Mouse (Mus musculus) CD4-positive, CD25-positive, alpha-beta regulatory T cell, adult 2 months (primary cell): ENCODE results near the gene Nfia.

ENCODE experiments used
- DNase-seq: peaks from one replicate; pipeline ENCODE4 v3.0.0-alpha.2; 2012; ENCODE audit warnings: low read depth, low spot score

The Nfia gene

GRCm38 (mm10) chr4:98002206-98002605, 229.7 kb downstream of the Nfia start:
- no peak for DNase-seq

- no peak for DNase-seq
These were observed 231.0 kb downstream of the Nfia start for GRCm38 (mm10) chr4:98003323-98004107.

GRCm38 (mm10) chr4:98004108-98004625, 231.6 kb downstream of the Nfia start:
- no peak for DNase-seq

GRCm38 (mm10) chr4:98004986-98005385, 232.5 kb downstream of the Nfia start:
- no peak for DNase-seq

- no peak for DNase-seq
These were observed 236.4 kb downstream of the Nfia start for GRCm38 (mm10) chr4:98008814-98009368.

GRCm38 (mm10) chr4:98009966-98010365, 237.4 kb downstream of the Nfia start:
- no peak for DNase-seq

- DNase-seq: no peak
These were observed 247.3 kb downstream of the Nfia start for GRCm38 (mm10) chr4:98019811-98020210.

GRCm38 (mm10) chr4:98020836-98021235, 248.3 kb downstream of the Nfia start:
- peak; percentile 33 for DNase-seq

- DNase-seq: no peak
These were observed 250.8 kb downstream of the Nfia start for GRCm38 (mm10) chr4:98023245-98023792.

- DNase-seq: no peak
These were observed 254.9 kb downstream of the Nfia start for GRCm38 (mm10) chr4:98027412-98027811.

- no peak for DNase-seq
These were observed 259.3 kb downstream of the Nfia start for GRCm38 (mm10) chr4:98031871-98032270.

- no peak for DNase-seq
These were observed 259.8 kb downstream of the Nfia start for GRCm38 (mm10) chr4:98032332-98032731.

- no peak for DNase-seq
These were observed 266.6 kb downstream of the Nfia start for GRCm38 (mm10) chr4:98039095-98039494.

GRCm38 (mm10) chr4:98040179-98040578, 267.6 kb downstream of the Nfia start:
- DNase-seq: peak; percentile 78

- peak; percentile 30 for DNase-seq
These were observed 272.1 kb downstream of the Nfia start for GRCm38 (mm10) chr4:98044611-98045010.

GRCm38 (mm10) chr4:98047369-98047768, 274.8 kb downstream of the Nfia start:
- DNase-seq: no peak

GRCm38 (mm10) chr4:98049584-98049983, 277.1 kb downstream of the Nfia start:
- no peak for DNase-seq

GRCm38 (mm10) chr4:98050003-98050620, 277.6 kb downstream of the Nfia start:
- DNase-seq: no peak

GRCm38 (mm10) chr4:98050781-98051180, 278.2 kb downstream of the Nfia start:
- no peak for DNase-seq

GRCm38 (mm10) chr4:98051326-98051725, 278.8 kb downstream of the Nfia start:
- no peak for DNase-seq

GRCm38 (mm10) chr4:98055036-98055435, 282.5 kb downstream of the Nfia start:
- no peak for DNase-seq

GRCm38 (mm10) chr4:98056396-98057020, 284.0 kb downstream of the Nfia start:
- DNase-seq: no peak
